ENCODE assay signal across 24 mouse cellular contexts in the genomic region with DNA sequence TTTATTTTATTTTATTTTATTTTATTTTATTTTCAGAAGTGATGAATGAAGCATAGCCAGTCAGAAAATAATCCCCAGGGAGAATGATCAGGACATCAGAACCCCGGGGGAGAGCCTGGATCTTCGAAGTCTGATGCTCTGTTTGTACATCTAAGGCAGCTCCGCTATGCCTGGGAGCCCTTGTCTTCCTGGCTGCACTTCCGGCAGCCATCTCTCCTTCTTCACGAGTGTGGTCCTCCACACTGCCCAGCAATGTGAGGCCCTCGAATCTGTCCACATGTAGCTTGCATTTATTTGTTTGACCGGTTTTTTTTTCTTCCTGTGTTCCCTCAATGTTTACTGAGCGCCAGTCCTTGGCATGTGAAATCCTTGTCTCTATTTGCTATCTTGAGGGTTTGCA.
DNase-seq lines count a peak whose midpoint lies in the region; TF ChIP-seq lines count a peak whose summit lies in the region.
"Had no signal": no experiment of that assay in that cellular context is flagged by ENCODE, and none has a peak within 500 bp of the region (broad histone marks: within the 10 kb centered on the region; RNA-seq: fewer than 3 reads in every experiment).

No protein-coding gene starts in this region.

- H3K27me3 ChIP-seq in CH12.LX (replicated peaks): no peaks in the 10 kb centered on the region
- H3K27me3 ChIP-seq: embryonic facial prominence, embryonic 13.5 days; embryonic facial prominence, embryonic 15.5 days; forebrain, embryonic 12.5 days; Patski had no signal

- H3K27ac ChIP-seq in CH12.LX (ENCODE audit: insufficient read depth, low read depth): no peak overlapping the region
- H3K27ac ChIP-seq in bone marrow macrophage, adult 2 months (ENCODE audit: insufficient read depth, low read depth, low read length): peak overlapping the region; percentile 35
- H3K27ac ChIP-seq: embryonic facial prominence, embryonic 13.5 days; embryonic facial prominence, embryonic 15.5 days; forebrain, embryonic 12.5 days had no signal

- no peak overlapping the region for H3K4me3 ChIP-seq in lung, adult 2 months (replicated peaks; ENCODE audit: extremely low read depth, low read depth, low read length)
- no peak overlapping the region for H3K4me3 ChIP-seq in CH12.LX (replicated peaks in 1 of 3; ENCODE audit: low read depth in 2 of 3, low read length in 2 of 3, poor library complexity in 1 of 3)
- H3K4me3 ChIP-seq in bone marrow macrophage, adult 2 months (ENCODE audit: insufficient read depth, low read length): no peak overlapping the region
- H3K4me3 ChIP-seq: embryonic facial prominence, embryonic 13.5 days; embryonic facial prominence, embryonic 15.5 days; erythroblast, embryonic 14.5 days; forebrain, embryonic 10.5 days; forebrain, embryonic 12.5 days had no signal

- no peak for TF ChIP-seq POLR2A in lung, adult 2 months (IDR thresholded peaks at IDR 0.05; ENCODE audit: borderline replicate concordance, extremely low read depth, low read depth, low read length)
- TF ChIP-seq POLR2A in CH12.LX (IDR thresholded peaks at IDR 0.05; ENCODE audit: low read depth, low read length): no peak
- no peak for TF ChIP-seq POLR2A in bone marrow macrophage, adult 2 months (IDR thresholded peaks at IDR 0.05; ENCODE audit: borderline replicate concordance, low read depth, low read length)

- in situ Hi-C loops in CH12.LX (cut with MboI; ENCODE audit: low pct_ligation_motif_present, low pct_unique_long_range_greater_than_20kb, low sequenced_read_pairs): no loop called here

- no peak overlapping the region for H3K9ac ChIP-seq in CH12.LX (ENCODE audit: insufficient read depth, low read depth)
- H3K9ac ChIP-seq: embryonic facial prominence, embryonic 13.5 days; embryonic facial prominence, embryonic 15.5 days; forebrain, embryonic 12.5 days had no signal

- intact Hi-C loops in heart, postnatal 36 days (cut with DNase I): loop anchor here (2.0 kb wide), 1 partner anchor 14 kb away; no protein-coding TSS in a partner anchor

- H3K79me2 ChIP-seq in CH12.LX (replicated peaks; ENCODE audit: control insufficient read depth, extremely low read depth, insufficient read depth, poor library complexity, severe bottlenecking): no peaks in the 10 kb centered on the region

- TF ChIP-seq EP300 in CH12.LX (IDR thresholded peaks at IDR 0.05; ENCODE audit: low read length): no peak

- DNase-seq in heart, adult 11 months: peak; percentile 86
- DNase-seq in heart, postnatal 36 days: no peak
- peak; percentile 35 for DNase-seq in lung, postnatal 36 days
- DNase-seq in lung, adult 2 months: no peak
- DNase-seq in CH12.LX (ENCODE audit: extremely low read depth): no peak
- DNase-seq in adrenal gland, postnatal 4 days (ENCODE audit: low spot score in 2 of 2): no peak
- DNase-seq in layer of hippocampus, postnatal 10 days (ENCODE audit: low spot score in 2 of 2): no peak
- DNase-seq: adrenal gland, adult 8-10 months; adrenal gland, postnatal 14 days; cerebellum, adult 11 months; cerebellum, adult 18-20 months; cerebellum, adult 8-10 months; cerebellum, adult 9-11 months; cerebellum, postnatal 14 days; cerebellum, postnatal 36 days; embryo, embryonic 11 days had no signal

- peaks cover 11% of the 10 kb centered on the region for H3K4me1 ChIP-seq in lung, adult 2 months (ENCODE audit: control insufficient read depth, insufficient read depth, low read length)
- peaks cover 6 to 28% of the 10 kb centered on the region in 2 experiments for H3K4me1 ChIP-seq in CH12.LX (ENCODE audit: control insufficient read depth in 1 of 2, insufficient read depth in 2 of 2)
- H3K4me1 ChIP-seq in bone marrow macrophage, adult 2 months (ENCODE audit: control insufficient read depth, insufficient read depth, low read length): peaks cover 18% of the 10 kb centered on the region

- H3K4me2 ChIP-seq in CH12.LX (ENCODE audit: insufficient read depth, low read depth, poor library complexity, severe bottlenecking): peak overlapping the region; percentile 63; the same call in 1 of the 2 replicates

- H3K36me3 ChIP-seq in CH12.LX (replicated peaks in 1 of 2; ENCODE audit: control insufficient read depth in 1 of 2, insufficient read depth in 1 of 2, low read length in 1 of 2): peaks cover 0 to 1% of the 10 kb centered on the region in 2 experiments
- H3K36me3 ChIP-seq: embryonic facial prominence, embryonic 13.5 days; embryonic facial prominence, embryonic 15.5 days; forebrain, embryonic 10.5 days; forebrain, embryonic 12.5 days; G1E had no signal

- WGBS in lung, adult 2 months: 50% methylated on average over 8 of the region's 8 CpGs

- dilution Hi-C loops in CH12.LX (cut with MboI; ENCODE audit: extremely low pct_ligation_motif_present, extremely low pct_unique_long_range_greater_than_20kb, low sequenced_read_pairs): no loop called here

- TF ChIP-seq CTCF in lung, adult 2 months (IDR thresholded peaks at IDR 0.05; ENCODE audit: insufficient read depth, low read length): no peak
- no peak for TF ChIP-seq CTCF in CH12.LX (conservative IDR thresholded peaks at IDR 0.05 in 1 of 2, IDR thresholded peaks at IDR 0.05 in 1 of 2; ENCODE audit: low read depth in 2 of 2, low read length in 2 of 2)
- TF ChIP-seq CTCF in bone marrow macrophage, adult 2 months (IDR thresholded peaks at IDR 0.05; ENCODE audit: low read depth, low read length): no peak

- no peak for TF ChIP-seq RAD21 in CH12.LX (IDR thresholded peaks at IDR 0.05; ENCODE audit: low read depth, low read length)

- peaks cover 9% of the 10 kb centered on the region for H3K9me3 ChIP-seq in CH12.LX (replicated peaks; ENCODE audit: low read length)
- H3K9me3 ChIP-seq: embryonic facial prominence, embryonic 15.5 days; forebrain, embryonic 12.5 days; G1E had no signal

TF ChIP-seq in CH12.LX, 34 proteins besides CTCF, POLR2A, EP300 and RAD21:
- TF ChIP-seq E2F4 (IDR thresholded peaks at IDR 0.05; ENCODE audit: insufficient replicate concordance, low read depth, low read length) (no peak), ETS1 (conservative IDR thresholded peaks at IDR 0.05; ENCODE audit: low read depth, low read length) (no peak)

Comparison
In these comparisons a context has a peak if more than half of its experiments do, and no peak if none do; other contexts are left out.
1. DNase-seq: peak in heart, adult 11 months (single experiment) and lung, postnatal 36 days (single experiment); none in heart, postnatal 36 days (0 of 2), lung, adult 2 months (single experiment), CH12.LX (single experiment), adrenal gland, postnatal 4 days (0 of 2) and layer of hippocampus, postnatal 10 days (0 of 2).